Mouse (Mus musculus) neural tube, embryonic 12.5 days (tissue): ENCODE results near the gene Smox. TPM values are rescaled to one million over a fixed set of nuclear protein-coding genes. Genes with fewer than 3 reads are reported as not detected.

Source experiments
- ATAC-seq: fragments of 200-750 bp; cut with Nextera tagmentation; 2 replicates; pipeline ENCODE4 v1.8.0; 2017; ENCODE audit warnings: low read depth, mild to moderate bottlenecking, moderate TSS enrichment, moderate library complexity; ENCODE audit not compliant: low FRiP score
- H3K27ac ChIP-seq: fragments of 300-500 bp; sonication (generic); 2 replicates; pipeline ENCODE4 v1.5.1; 2016
- H3K27me3 ChIP-seq: fragments of 300-500 bp; sonication (generic); replicated peaks from 2 replicates; pipeline ENCODE4 v1.6.1; 2016; ENCODE audit warnings: mild to moderate bottlenecking
- H3K36me3 ChIP-seq: fragments of 300-500 bp; sonication (generic); 2 replicates; pipeline ENCODE4 v1.6.1; 2016; ENCODE audit warnings: mild to moderate bottlenecking
- H3K4me1 ChIP-seq: fragments of 300-500 bp; sonication (generic); 2 replicates; pipeline ENCODE4 v1.6.1; 2016
- H3K4me2 ChIP-seq: fragments of 300-500 bp; sonication (generic); replicated peaks from 2 replicates; pipeline ENCODE4 v1.6.1; 2016; ENCODE audit warnings: mild to moderate bottlenecking
- H3K4me3 ChIP-seq: fragments of 300-500 bp; sonication (generic); 2 replicates; pipeline ENCODE4 v1.5.1; 2016
- H3K9ac ChIP-seq: fragments of 300-500 bp; sonication (generic); 2 replicates; pipeline ENCODE4 v1.6.1; 2016; ENCODE audit warnings: mild to moderate bottlenecking
- H3K9me3 ChIP-seq: fragments of 300-500 bp; sonication (generic); 2 replicates; pipeline ENCODE4 v1.6.1; 2016; ENCODE audit warnings: mild to moderate bottlenecking
- WGBS: fragments of 180-500 bp; shearing (Covaris S2); methylation state at CpG from one replicate; pipeline ENCODE4 v1.1.7; 2016; 5-methylcytosine and 5-hydroxymethylcytosine counted together
- polyA plus RNA-seq: library from polyadenylated mRNA; unstranded; fragments of >200 nt; fragmentation: Nextera tagmentation; extraction: Ambion mirVana; gene quantifications from 2 replicates; pipeline ENCODE4 v1.2.1, GENCODE M21; 2016

The Smox gene
- polyA plus RNA-seq, 1 experiment from 2014 or later: 46.6 TPM

- Histone ChIP-seq H3K36me3 (no peaks in the 10 kb centered on the region), H3K4me1 (peaks cover 9% of the 10 kb centered on the region), H3K9me3 (no peaks in the 10 kb centered on the region), H3K27me3 (peaks cover 47% of the 10 kb centered on the region), H3K4me3 (no peak overlapping the region), H3K9ac (no peak overlapping the region), H3K4me2 (no peak overlapping the region), H3K27ac (no peak overlapping the region)
- ATAC-seq: no peak
- 82% methylated on average over 2 of the region's 2 CpGs for WGBS
Measured at GRCm38 (mm10) chr2:131548330-131548729, 57.0 kb downstream of the Smox start.

GRCm38 (mm10) chr2:131549090-131549489 is 57.8 kb downstream of the Smox start:
- peaks cover 45% of the 10 kb centered on the region for H3K27me3 ChIP-seq
- 86% methylated on average over 5 of the region's 5 CpGs for WGBS
- H3K27ac ChIP-seq: no peak overlapping the region
- no peaks in the 10 kb centered on the region for H3K36me3 ChIP-seq
- H3K9ac ChIP-seq: no peak overlapping the region
- H3K4me2 ChIP-seq: no peak overlapping the region
- H3K4me1 ChIP-seq: peaks cover 9% of the 10 kb centered on the region
- H3K9me3 ChIP-seq: no peaks in the 10 kb centered on the region
- no peak overlapping the region for H3K4me3 ChIP-seq
- no peak for ATAC-seq

- H3K36me3 ChIP-seq: no peaks in the 10 kb centered on the region
- ATAC-seq: no peak
- no peak overlapping the region for H3K27ac ChIP-seq
- H3K4me3 ChIP-seq: no peak overlapping the region
- H3K4me2 ChIP-seq: no peak overlapping the region
- H3K9me3 ChIP-seq: no peaks in the 10 kb centered on the region
- no peak overlapping the region for H3K9ac ChIP-seq
- peaks cover 43% of the 10 kb centered on the region for H3K27me3 ChIP-seq
- peaks cover 9% of the 10 kb centered on the region for H3K4me1 ChIP-seq
- WGBS: 81% methylated on average over 2 of the region's 2 CpGs
Measured at GRCm38 (mm10) chr2:131550474-131550873, 59.2 kb downstream of the Smox start.

- ATAC-seq: no peak
- WGBS: 72% methylated on average over 2 of the region's 2 CpGs
- H3K36me3 ChIP-seq: no peaks in the 10 kb centered on the region
Measured at GRCm38 (mm10) chr2:131550906-131551305, 59.6 kb downstream of the Smox start.

GRCm38 (mm10) chr2:131551701-131552620 is 60.7 kb downstream of the Smox start:
- Histone ChIP-seq H3K4me3 (no peak overlapping the region), H3K27me3 (peaks cover 29% of the 10 kb centered on the region), H3K4me2 (no peak overlapping the region), H3K27ac (no peak overlapping the region), H3K36me3 (no peaks in the 10 kb centered on the region), H3K9ac (no peak overlapping the region), H3K9me3 (no peaks in the 10 kb centered on the region), H3K4me1 (no peaks in the 10 kb centered on the region)
- whole genome bisulfite sequencing: 73% methylated on average over 7 of the region's 7 CpGs
- ATAC-seq: no peak

More at GRCm38 (mm10) chr2:131550906-131551305, 59.6 kb downstream of the Smox start:
- Histone ChIP-seq H3K9ac (no peak overlapping the region; the same call in 1 of the 2 replicates), H3K27ac (no peak overlapping the region), H3K4me1 (peaks cover 5% of the 10 kb centered on the region), H3K4me2 (no peak overlapping the region), H3K4me3 (no peak overlapping the region), H3K9me3 (no peaks in the 10 kb centered on the region), H3K27me3 (peaks cover 40% of the 10 kb centered on the region)

- 38% methylated on average over 9 of the region's 9 CpGs for WGBS
- H3K27me3 ChIP-seq: peaks cover 23% of the 10 kb centered on the region
- H3K9ac ChIP-seq: no peak overlapping the region
- no peaks in the 10 kb centered on the region for H3K4me1 ChIP-seq
- ATAC-seq: 0 out of 2 replicates have a peak, but pooled peaks have one; percentile 21
- H3K9me3 ChIP-seq: no peaks in the 10 kb centered on the region
- no peaks in the 10 kb centered on the region for H3K36me3 ChIP-seq
- no peak overlapping the region for H3K4me3 ChIP-seq
- no peak overlapping the region for H3K27ac ChIP-seq
- H3K4me2 ChIP-seq: no peak overlapping the region
Measured at GRCm38 (mm10) chr2:131552736-131553400, 61.6 kb downstream of the Smox start.

- peaks cover 49% of the 10 kb centered on the region for H3K27me3 ChIP-seq
- ATAC-seq: no peak
- no peaks in the 10 kb centered on the region for H3K36me3 ChIP-seq
- H3K27ac ChIP-seq: no peak overlapping the region
- no peak overlapping the region for H3K4me2 ChIP-seq
- no peak overlapping the region for H3K4me3 ChIP-seq
- no peak overlapping the region for H3K9ac ChIP-seq
- H3K9me3 ChIP-seq: no peaks in the 10 kb centered on the region
- WGBS: 78% methylated on average over 2 of the region's 2 CpGs
- peaks cover 15% of the 10 kb centered on the region for H3K4me1 ChIP-seq
Measured at GRCm38 (mm10) chr2:131557896-131558295, 66.6 kb downstream of the Smox start.

- H3K4me1 ChIP-seq: peaks cover 17% of the 10 kb centered on the region
- ATAC-seq: no peak
- no peak overlapping the region for H3K4me2 ChIP-seq
- 46% methylated on average over 2 of the region's 2 CpGs for WGBS
- H3K9me3 ChIP-seq: no peaks in the 10 kb centered on the region
- H3K27ac ChIP-seq: no peak overlapping the region
- H3K36me3 ChIP-seq: no peaks in the 10 kb centered on the region
- H3K4me3 ChIP-seq: no peak overlapping the region; the same call in 1 of the 2 replicates
- no peak overlapping the region for H3K9ac ChIP-seq
- H3K27me3 ChIP-seq: peaks cover 62% of the 10 kb centered on the region
Measured at GRCm38 (mm10) chr2:131560205-131560919, 69.1 kb downstream of the Smox start.

- peak overlapping the region; percentile 87 for H3K4me2 ChIP-seq
- peaks cover 17% of the 10 kb centered on the region for H3K4me1 ChIP-seq
- no peaks in the 10 kb centered on the region for H3K36me3 ChIP-seq
- no peaks in the 10 kb centered on the region for H3K9me3 ChIP-seq
- peak overlapping the region; percentile 45 for H3K4me3 ChIP-seq
- peak; percentile 15; the same call in 1 of the 2 replicates for ATAC-seq
- WGBS: 4% methylated on average over 33 of the region's 33 CpGs
- H3K9ac ChIP-seq: no peak overlapping the region
- H3K27me3 ChIP-seq: peaks cover 62% of the 10 kb centered on the region
- H3K27ac ChIP-seq: no peak overlapping the region
Measured at GRCm38 (mm10) chr2:131561344-131561870, 70.1 kb downstream of the Smox start.

GRCm38 (mm10) chr2:131561891-131562585 is 70.7 kb downstream of the Smox start, which contains the start of gene Adra1d:
TSS of gene Adra1d (minus strand) at chr2:131562283.
- Histone ChIP-seq H3K9ac (peak within 1 kb of the TSS; percentile 42), H3K4me2 (peak within 1 kb of the TSS; percentile 87), H3K27me3 (peaks cover 62% of the 10 kb centered on the region), H3K27ac (no peak within 1 kb of the TSS), H3K36me3 (no peaks in the 10 kb centered on the region), H3K4me1 (peaks cover 17% of the 10 kb centered on the region), H3K4me3 (peak within 1 kb of the TSS; percentile 45), H3K9me3 (no peaks in the 10 kb centered on the region)
- WGBS: under 1% methylated on average over 78 of the region's 82 CpGs
- ATAC-seq: peak; percentile 54

- WGBS: 1% methylated on average over 29 of the region's 30 CpGs
- H3K9ac ChIP-seq: peak overlapping the region; percentile 42
- H3K4me2 ChIP-seq: peak overlapping the region; percentile 87
- ATAC-seq: peak; percentile 65
- H3K4me3 ChIP-seq: peak overlapping the region; percentile 45
- H3K9me3 ChIP-seq: no peaks in the 10 kb centered on the region
- peaks cover 17% of the 10 kb centered on the region for H3K4me1 ChIP-seq
- H3K36me3 ChIP-seq: no peaks in the 10 kb centered on the region
- peaks cover 60% of the 10 kb centered on the region for H3K27me3 ChIP-seq
- no peak overlapping the region for H3K27ac ChIP-seq
Measured at GRCm38 (mm10) chr2:131562586-131563122, 71.4 kb downstream of the Smox start.
